20 mouse cellular contexts compared by ENCODE assay signal in the genomic region with DNA sequence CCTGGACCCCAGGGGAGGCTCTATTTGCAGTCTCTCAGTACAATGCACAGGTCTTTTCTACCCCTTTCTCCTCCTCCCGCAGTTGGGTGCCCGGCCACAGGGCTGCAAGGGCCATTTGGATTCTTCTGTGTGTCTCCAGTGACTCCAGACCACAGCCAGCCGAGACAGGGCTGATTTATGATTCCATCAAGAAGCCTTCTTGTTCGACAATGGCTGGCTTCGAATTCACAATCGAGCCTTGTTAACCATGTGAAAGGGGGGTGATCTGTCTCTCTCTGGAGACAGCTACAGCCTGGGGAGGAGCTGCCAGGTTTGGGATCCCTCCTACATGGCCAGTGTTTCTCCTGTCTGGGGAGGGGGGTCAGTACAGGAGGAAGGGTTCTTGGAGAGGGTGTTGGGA.
DNase-seq lines count a peak whose midpoint lies in the region; ATAC-seq and TF ChIP-seq lines count a peak whose summit lies in the region.
"Had no signal": no experiment of that assay in that cellular context is flagged by ENCODE, and none has a peak within 500 bp of the region (broad histone marks: within the 10 kb centered on the region; RNA-seq: fewer than 3 reads in every experiment).

No protein-coding gene starts in this region.

- H3K9me3 ChIP-seq in hindbrain, embryonic 12.5 days (replicated peaks) = no peaks in the 10 kb centered on the region
- no peaks in the 10 kb centered on the region for H3K9me3 ChIP-seq in forebrain, embryonic 11.5 days (ENCODE audit: control insufficient read depth, low read length)
- H3K9me3 ChIP-seq: embryonic facial prominence, embryonic 12.5 days; forebrain, embryonic 15.5 days; limb, embryonic 13.5 days had no signal

- H3K4me1 ChIP-seq in hindbrain, embryonic 12.5 days = peaks cover 20% of the 10 kb centered on the region; the same call in 1 of the 2 replicates
- H3K4me1 ChIP-seq in forebrain, embryonic 11.5 days (replicated peaks; ENCODE audit: control insufficient read depth, insufficient read depth, low read length) = no peaks in the 10 kb centered on the region
- H3K4me1 ChIP-seq: embryonic facial prominence, embryonic 12.5 days had no signal

- no peak overlapping the region for H3K4me2 ChIP-seq in hindbrain, embryonic 12.5 days (replicated peaks)
- no peak overlapping the region for H3K4me2 ChIP-seq in forebrain, embryonic 11.5 days (ENCODE audit: low read depth, low read length, severe bottlenecking)
- H3K4me2 ChIP-seq: embryonic facial prominence, embryonic 12.5 days; forebrain, embryonic 15.5 days; limb, embryonic 13.5 days; midbrain, embryonic 11.5 days had no signal

- no peak overlapping the region for H3K9ac ChIP-seq in hindbrain, embryonic 12.5 days
- no peak overlapping the region for H3K9ac ChIP-seq in forebrain, embryonic 11.5 days (ENCODE audit: low read length)
- H3K9ac ChIP-seq: embryonic facial prominence, embryonic 12.5 days; forebrain, embryonic 15.5 days; limb, embryonic 13.5 days; liver, embryonic 14.5 days had no signal

- ATAC-seq in hindbrain, embryonic 12.5 days (ENCODE audit: low FRiP score) = peak; percentile 63
- ATAC-seq in forebrain, embryonic 11.5 days (replicated peaks; ENCODE audit: low FRiP score) = no peak
- no peak for ATAC-seq in erythroid progenitor cell, adult 5-6 weeks (replicated peaks; ENCODE audit: low FRiP score, poor library complexity, severe bottlenecking)
- ATAC-seq: forebrain, embryonic 15.5 days had no signal

- H3K4me3 ChIP-seq in hindbrain, embryonic 12.5 days = no peak overlapping the region
- H3K4me3 ChIP-seq in forebrain, embryonic 11.5 days (ENCODE audit: low read depth, low read length) = no peak overlapping the region
- H3K4me3 ChIP-seq: embryonic facial prominence, embryonic 12.5 days; erythroblast, embryonic 14.5 days; forebrain, embryonic 15.5 days; heart, adult 2 months; limb, embryonic 13.5 days; myocyte had no signal

- no peaks in the 10 kb centered on the region for H3K36me3 ChIP-seq in hindbrain, embryonic 12.5 days
- no peaks in the 10 kb centered on the region for H3K36me3 ChIP-seq in forebrain, embryonic 11.5 days (ENCODE audit: control insufficient read depth, insufficient read depth, low read length)
- H3K36me3 ChIP-seq: embryonic facial prominence, embryonic 12.5 days; forebrain, embryonic 15.5 days; limb, embryonic 13.5 days had no signal

- no peak for TF ChIP-seq POLR2A in brain, embryonic 14.5 days (IDR thresholded peaks at IDR 0.05; ENCODE audit: borderline replicate concordance, extremely low read depth, insufficient read depth, insufficient read length, poor library complexity, severe bottlenecking)

- TF ChIP-seq CTCF in brain, embryonic 14.5 days (IDR thresholded peaks at IDR 0.05; ENCODE audit: borderline replicate concordance, extremely low read depth, insufficient read depth, insufficient read length) = no peak

- peak overlapping the region; percentile 55; the same call in 1 of the 2 replicates for H3K27ac ChIP-seq in hindbrain, embryonic 12.5 days
- H3K27ac ChIP-seq in forebrain, embryonic 11.5 days (ENCODE audit: low read depth, low read length) = no peak overlapping the region
- H3K27ac ChIP-seq: embryonic facial prominence, embryonic 12.5 days; forebrain, embryonic 15.5 days; heart, adult 2 months; limb, embryonic 13.5 days; liver, embryonic 14.5 days; macrophage had no signal

- H3K27me3 ChIP-seq in hindbrain, embryonic 12.5 days = no peaks in the 10 kb centered on the region
- H3K27me3 ChIP-seq in forebrain, embryonic 11.5 days (ENCODE audit: control insufficient read depth, insufficient read depth, low read length) = no peaks in the 10 kb centered on the region
- H3K27me3 ChIP-seq: embryonic facial prominence, embryonic 12.5 days; forebrain, embryonic 15.5 days; limb, embryonic 13.5 days had no signal

- WGBS in hindbrain, embryonic 12.5 days = 18% methylated on average over 6 of the region's 6 CpGs
- 61% methylated on average over 6 of the region's 6 CpGs for WGBS in forebrain, embryonic 11.5 days

- peak; percentile 19 for DNase-seq in Muller cell, postnatal 12 days (ENCODE audit: inconsistent ontology term)
- peak; percentile 33 for DNase-seq in brain, embryonic 14.5 days (ENCODE audit: low read depth)
- DNase-seq in neural tube, embryonic 10.5 days (ENCODE audit: extremely low spot score, low spot score) = peak; percentile 50
- no peak for DNase-seq in forebrain, embryonic 11.5 days (ENCODE audit: low spot score)
- DNase-seq in heart, postnatal 4 days = no peak
- DNase-seq: adrenal gland, adult 8-10 months; gastrocnemius, postnatal 25 days; heart, adult 2 months; kidney, adult 9 months; thymus, postnatal 36 days had no signal

Comparison
In these comparisons a context has a peak if more than half of its experiments do, and no peak if none do; other contexts are left out.
1. DNase-seq: peak in Muller cell, postnatal 12 days (single experiment), brain, embryonic 14.5 days (single experiment) and neural tube, embryonic 10.5 days (single experiment); none in forebrain, embryonic 11.5 days (single experiment) and heart, postnatal 4 days (single experiment).